Mouse (Mus musculus) right cerebral cortex, postnatal 10 days (tissue): Measurements from ENCODE around the gene Gm4778.
"Not testable (repeated sequence)": the region's sequence is repeated elsewhere in the genome, so short reads cannot be mapped to it uniquely, and the experiment has no call there.

Experiments used
- DNase-seq, 2 experiments: peaks; one replicate each; pipeline ENCODE4 v3.0.0; 2021; ENCODE audit warnings: low spot score in 2 of 2

Gm4778 gene

DNA sequence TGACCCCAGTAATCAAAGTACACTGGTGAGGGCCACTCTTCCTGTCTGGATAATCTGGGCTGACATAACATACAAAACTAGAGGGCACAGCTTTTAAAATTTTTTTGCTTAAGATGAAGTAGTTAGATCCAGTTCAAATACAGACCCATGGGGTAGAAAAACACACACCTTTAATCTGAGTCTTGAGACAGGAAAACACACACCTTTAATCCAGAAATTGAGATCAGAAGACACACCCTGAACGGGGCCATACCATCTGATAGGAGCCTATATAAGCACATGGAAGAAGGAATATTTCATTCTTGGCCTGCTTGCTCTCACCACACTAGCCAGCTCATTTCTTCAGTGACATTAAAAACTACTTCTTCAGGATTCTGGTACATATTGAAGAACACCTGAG, at the start of gene Gm4778:
Gm4778 (plus strand) TSS at position 301 of the 400 bp plus-strand sequence.
- not testable (repeated sequence) for DNase-seq

GRCm38 (mm10) chr3:94260598-94260997, 3.2 kb upstream of the Gm4778 start:
- DNase-seq: peak; percentile 24 to 29

DNA sequence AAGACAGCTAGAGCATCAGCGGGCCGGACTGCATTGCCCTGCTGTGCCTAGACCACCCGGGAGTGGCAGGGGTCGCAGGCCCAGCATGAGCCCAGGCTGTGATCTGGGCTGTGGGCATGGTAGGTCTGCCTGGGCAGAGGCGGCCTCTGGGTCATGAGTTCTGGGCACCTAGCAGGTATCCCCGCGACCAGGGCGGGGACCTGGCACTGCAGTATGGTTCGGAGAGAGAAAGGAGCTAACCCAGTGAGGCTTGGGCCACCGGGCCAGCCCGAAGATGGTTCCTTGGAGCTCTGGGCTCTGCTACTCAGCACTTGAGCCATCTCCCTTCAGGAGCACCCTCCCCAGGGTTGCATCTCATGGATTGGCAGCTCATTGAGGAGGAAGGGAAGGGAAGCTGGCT, 12.2 kb downstream of the Gm4778 start:
- no peak for DNase-seq

GRCm38 (mm10) chr3:94305457-94305856, 41.6 kb downstream of the Gm4778 start:
- DNase-seq: no peak

- DNase-seq: no peak
Measured at GRCm38 (mm10) chr3:94306975-94307374, 43.1 kb downstream of the Gm4778 start.

GRCm38 (mm10) chr3:94309633-94310363, 46.0 kb downstream of the Gm4778 start, which contains the start of gene Them4:
Gene Them4, plus strand, starts transcription at chr3:94310089.
- DNase-seq: peak; percentile 93 to 95

- no peak for DNase-seq
Measured at GRCm38 (mm10) chr3:94310491-94310890, 46.7 kb downstream of the Gm4778 start.

DNA sequence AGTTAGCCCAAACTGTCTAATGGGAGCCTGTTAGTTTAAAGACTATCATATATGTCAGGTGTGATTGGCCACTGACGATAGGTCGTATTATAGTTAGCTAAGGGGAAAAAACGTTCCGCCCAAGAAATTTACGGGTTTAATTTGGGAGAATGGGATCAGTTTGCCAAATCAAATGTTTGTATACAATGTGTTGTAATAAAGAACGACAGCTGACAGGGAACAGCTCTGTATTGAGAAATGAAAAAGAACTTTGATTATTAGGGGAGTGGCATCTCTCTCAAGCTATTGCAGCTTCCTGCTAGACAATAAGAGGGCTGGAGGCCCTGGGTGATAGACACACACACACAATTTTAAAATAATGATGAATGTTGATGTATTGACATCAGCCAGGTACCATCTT, 47.1 kb downstream of the Gm4778 start:
- no peak for DNase-seq

GRCm38 (mm10) chr3:94311376-94311775, 47.5 kb downstream of the Gm4778 start:
- DNase-seq: no peak
